Mouse (Mus musculus) CD8-positive naive resting alpha-beta T cell, adult 2 months (primary cell): ENCODE results near the gene Ndufaf7.
A peak's percentile ranks its signal among the peaks of the same experiment; 100 is the strongest.

Source experiments
- DNase-seq, 2 experiments: peaks; one replicate each; pipeline ENCODE4 v3.0.0; 2022; ENCODE audit warnings: low read depth in 2 of 2, low spot score in 2 of 2

The Ndufaf7 gene

DNA sequence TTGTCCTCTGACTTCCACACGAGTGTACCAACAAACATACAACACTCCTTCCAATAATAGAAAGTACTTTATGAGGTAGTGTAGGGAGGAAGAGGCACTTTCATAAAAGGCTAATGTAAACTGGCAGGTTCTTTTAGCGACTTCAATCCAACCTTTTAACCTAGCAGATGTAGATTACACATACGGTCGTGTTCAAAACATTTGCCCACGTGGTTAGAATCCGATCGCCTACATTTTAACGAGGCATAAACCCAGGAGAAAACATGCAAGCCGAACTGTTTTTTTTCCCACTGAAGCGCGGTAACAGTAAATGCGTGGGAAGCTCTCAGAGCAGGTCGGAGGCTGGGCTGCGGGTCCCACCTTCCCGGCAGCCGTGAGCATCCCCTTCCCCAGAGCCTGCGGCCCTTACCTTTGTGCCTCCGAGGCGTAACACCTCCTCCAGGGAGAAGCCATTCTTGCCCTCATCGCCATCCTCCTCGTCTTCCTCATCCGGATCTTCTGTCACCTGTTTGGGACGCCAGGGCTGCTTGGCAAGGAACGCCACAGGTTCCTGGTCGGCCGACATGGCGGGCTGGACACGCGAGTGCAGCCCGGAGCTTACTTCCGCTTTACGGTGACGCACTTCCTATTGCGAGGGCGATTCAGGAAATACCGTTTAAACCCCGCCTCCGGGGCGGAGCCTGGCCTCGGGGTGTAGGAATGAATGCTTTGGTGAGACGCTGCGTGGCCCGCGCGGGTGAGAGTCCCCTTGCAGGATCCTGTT, at the start of gene Ndufaf7, which contains the start of gene Cebpz:
Gene Ndufaf7 (plus strand): TSS at position 671 of the 763 bp plus-strand sequence.
Gene Cebpz (minus strand): TSS at position 601 of the 763 bp plus-strand sequence.
- peak; percentile 94 to 97 for DNase-seq

DNA sequence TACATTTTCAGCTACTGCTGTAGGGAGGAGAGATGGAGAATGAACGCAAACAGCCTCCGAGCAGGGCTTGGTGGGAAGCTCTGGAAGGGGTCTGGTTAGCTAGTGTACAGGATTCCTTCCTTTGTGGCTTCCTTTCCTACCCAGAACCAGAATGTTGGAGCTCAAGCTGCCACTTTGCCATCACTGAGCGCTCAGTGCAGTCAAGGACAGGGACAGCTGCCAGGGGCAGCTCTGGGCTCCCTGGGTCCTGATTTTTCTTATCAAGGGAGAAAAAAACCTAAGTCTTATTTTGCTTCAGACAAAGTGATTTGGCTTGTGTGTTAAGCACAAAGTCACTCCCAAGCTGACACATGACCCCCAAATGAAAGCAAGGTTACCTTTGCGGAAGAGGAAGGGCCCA, 48.4 kb upstream of the Ndufaf7 start:
- DNase-seq: no peak

DNA sequence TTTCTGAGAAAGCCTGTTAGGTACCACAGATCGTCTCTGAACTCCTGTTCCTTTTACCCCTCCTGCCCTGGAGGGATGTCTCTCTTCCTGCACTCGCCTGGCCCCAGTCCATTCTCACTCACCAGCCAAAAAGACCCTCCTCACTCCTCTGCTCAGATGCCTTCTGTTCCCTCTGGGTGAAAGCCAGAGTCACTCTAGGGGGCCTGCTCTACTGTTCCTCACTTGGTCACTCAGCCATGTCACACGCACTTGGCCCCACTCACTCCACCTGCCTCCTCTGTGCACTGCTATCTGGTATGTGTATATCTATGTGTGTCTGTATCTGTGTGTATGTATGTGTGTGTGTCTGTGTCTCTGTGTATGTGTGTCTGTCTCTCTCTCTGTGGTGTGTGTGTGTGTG, 47.8 kb upstream of the Ndufaf7 start:
- no peak for DNase-seq

DNA sequence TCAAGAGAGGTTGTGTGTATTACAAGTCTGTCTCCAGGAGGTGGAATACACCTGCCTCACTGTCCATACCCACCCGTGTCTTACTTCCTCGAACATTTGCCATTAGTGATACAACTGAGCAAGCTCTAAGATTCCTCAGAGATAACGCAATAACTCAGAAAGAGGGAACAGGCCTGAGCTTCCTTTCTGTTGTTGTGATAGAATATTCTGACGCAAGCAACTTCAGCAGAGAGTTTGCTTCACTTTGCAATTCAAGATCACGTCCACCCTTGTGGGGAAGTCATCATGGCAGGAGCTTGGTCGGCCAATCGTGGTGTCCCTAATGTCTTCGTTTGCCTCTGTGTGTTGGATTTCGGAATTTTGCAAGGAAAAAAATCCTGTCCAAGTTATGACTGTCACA, 45.9 kb upstream of the Ndufaf7 start:
- no peak for DNase-seq

DNA sequence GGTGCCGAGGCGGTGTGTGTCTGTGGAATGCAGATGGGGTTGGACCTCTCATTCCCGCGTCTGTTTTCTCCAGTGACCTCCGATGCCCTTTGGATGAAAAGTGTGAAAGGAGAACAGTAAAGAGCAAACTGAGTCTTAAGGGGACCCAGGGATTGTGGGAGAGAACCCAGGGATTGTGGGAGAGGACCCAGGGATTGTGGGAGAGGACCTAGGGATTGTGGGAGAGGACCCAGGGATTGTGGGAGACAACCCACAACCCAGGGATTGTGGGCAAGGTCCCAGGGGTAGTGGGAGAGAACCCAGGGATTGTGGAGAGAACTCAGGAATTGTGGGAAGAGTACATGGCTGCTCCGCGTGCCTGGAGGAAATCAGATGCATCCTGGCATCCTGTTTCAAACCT, 41.9 kb upstream of the Ndufaf7 start:
- DNase-seq: no peak

DNA sequence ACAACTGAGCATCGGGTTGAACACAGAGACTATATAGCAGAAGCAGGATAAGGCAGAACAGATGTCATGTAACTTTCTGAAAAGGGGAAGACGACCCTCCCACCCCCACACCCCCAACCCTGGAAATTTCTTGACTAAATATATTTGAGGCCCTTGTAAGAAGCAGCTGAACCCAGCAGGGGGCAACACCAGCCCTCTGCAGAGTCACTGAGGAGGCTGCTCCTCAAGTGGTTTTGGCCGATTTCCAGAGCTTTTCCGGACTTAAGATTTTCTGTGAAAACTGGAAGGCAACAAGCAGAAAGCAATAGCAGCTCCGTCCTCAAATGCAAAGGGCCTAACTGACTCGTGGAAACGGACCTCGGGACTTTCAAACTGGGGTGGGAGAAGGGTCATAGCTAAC, 41.5 kb upstream of the Ndufaf7 start:
- no peak for DNase-seq

DNA sequence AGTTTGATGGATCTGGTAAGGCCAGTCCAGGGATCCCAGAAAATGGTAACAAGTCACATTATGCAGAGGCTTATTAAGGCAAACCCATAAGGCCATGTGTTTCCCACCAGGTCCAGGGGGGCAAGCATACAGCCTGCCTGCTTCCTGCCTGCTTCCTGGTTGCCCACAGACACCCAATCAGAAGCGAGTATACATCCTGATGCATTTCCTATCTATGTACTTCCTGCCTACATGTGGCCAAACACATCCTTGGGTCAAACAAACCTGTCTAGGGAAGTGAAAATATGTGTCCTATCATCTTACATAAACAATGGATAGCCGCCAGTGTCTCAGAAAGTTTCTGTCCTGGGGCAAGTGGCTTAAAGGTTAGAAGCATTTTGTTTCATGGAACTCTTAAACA, 33.8 kb upstream of the Ndufaf7 start:
- DNase-seq: no peak

DNA sequence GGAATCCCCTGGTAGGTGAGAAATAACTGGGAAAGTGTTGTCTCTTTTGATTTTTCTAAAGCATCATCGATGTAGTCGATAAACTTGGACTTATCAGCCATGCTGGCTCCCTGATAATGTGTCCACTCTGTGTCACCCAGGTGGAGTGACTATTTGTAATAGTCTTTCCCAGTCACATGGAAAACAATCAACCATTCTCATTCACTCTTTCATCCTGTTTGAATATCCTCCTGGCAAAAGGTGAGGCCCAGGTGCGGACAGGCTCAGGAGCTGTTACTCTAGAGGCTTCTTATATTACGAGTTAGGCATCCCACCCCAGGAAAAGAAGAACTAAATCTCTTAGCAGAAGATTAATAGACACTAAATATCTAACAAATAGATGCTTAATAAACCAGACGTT, 30.0 kb upstream of the Ndufaf7 start, which contains the start of gene Sult6b1:
Gene Sult6b1 (minus strand): TSS at position 101 of the 400 bp plus-strand sequence.
- no peak for DNase-seq

DNA sequence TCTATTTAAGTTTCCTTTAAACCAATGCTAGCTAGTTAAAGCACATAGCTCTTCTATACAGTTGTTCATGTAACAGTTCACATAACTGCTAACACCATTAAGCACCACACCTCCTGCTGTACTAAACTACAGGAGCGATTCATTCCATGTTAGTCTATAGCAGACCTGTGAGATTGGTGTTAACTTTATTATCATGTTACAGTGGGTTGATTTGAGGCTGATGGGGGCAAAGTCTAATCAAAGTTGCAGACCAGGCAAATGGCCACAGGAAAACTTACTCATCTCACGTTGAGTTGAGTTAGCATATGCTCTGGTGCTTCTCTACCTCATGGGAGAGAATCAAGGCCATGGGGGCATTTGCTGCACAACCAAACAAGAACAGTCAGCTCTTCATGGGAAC, 27.6 kb upstream of the Ndufaf7 start:
- DNase-seq: no peak

DNA sequence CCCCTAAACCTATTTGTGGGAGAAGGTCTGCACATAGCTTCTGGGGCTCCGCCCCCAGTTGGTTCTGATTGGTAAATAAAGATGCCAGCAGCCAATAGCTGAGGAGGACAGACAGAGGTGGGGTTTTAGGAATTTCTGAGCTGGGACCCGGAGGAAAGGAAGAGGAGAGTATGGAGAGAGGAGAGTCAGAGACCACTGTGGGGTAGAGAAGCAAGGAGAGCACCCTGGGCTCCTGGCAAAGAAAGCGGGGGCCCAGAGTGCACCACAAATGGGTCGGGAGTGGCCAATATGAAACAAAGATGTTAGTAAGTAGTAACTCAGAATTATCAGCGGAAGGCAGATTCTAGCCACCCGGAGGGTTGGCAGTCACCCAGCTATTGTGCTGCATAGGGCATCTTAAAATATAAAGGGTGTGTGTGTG, 24.1 kb upstream of the Ndufaf7 start:
- no peak for DNase-seq

DNA sequence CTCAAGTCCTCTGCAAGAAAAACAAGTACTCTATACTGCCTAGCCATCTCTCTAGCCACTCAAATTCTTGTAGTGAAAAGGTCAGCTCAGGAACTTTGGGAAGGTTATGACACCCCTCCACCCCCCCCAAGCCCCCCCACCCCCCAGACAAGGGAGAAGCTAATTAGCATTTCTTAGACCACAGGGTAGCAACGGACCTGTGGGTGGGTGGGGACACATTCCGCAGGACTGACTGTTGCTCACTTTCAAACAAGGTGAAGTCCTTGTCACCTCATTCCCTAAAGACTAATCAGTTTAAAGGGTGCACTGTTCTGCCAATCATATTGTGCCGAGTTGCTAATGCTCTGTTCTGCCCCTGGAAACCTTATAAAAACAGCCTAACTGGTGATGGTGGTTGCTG, 23.0 kb upstream of the Ndufaf7 start:
- DNase-seq: no peak

DNA sequence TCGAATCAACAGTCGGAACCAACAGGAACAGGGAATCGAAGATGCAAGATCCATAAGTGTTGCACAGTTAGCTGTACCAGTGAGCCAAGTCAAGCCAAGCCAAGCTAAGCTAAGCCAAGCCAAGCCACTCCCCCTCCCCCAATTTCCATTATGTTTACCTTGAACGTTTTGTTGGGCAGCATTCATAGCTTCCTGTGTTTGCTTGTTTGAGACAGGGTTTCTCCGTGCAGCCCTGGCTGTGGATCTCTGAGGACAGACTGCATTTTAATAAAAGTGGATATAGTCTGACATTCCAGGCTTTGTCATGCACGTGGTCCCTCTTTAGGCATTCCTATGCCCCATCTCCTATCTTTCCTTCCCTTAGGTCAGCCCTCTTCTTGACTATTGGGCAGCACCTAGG, 21.2 kb upstream of the Ndufaf7 start:
- DNase-seq: no peak

DNA sequence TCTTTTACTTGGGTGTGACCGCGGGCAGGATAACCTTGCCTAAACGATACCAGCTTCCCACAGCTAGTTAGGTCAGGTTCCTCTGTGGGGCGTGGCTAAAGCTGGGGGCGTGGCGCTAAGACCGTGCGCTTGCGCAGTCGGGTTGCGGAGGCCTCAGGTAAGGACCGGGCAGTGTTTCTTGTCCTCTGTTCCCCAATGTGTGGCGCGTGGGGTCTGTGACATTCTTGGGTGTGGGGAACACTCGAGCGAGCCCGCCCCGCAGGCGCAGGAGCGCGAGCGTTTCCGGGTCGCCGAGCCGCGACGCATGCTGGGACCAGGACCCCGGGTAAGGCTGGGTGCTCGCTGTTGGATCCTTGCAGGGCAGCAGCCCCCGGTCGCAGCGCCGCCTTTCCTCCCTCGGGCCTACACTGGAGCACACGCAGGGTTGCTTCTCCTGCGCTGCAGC, 20.5 kb upstream of the Ndufaf7 start, which contains the start of gene Cebpzos:
Gene Cebpzos (plus strand): TSS at position 132 of the 445 bp plus-strand sequence.
- DNase-seq: peak; percentile 77 to 83

DNA sequence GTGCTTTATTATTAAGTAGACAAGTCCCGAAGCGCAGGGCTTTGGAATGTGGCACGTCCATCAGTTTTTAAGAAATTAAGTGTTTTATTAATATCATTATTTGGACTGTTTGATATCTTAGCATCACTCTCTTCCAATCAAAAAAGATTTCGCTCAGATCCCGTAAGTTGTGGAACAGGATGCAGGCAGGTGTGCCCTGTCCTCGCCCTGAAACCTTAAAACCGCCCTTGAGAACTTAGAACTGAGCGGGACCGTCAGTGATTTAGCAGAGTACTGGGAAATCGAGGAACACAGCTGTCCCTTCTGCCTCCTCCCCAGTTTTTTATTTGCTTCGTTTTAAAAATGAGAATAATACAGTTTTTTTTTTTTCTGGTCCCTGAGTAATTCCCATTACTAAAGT, 20.0 kb upstream of the Ndufaf7 start:
- no peak for DNase-seq

DNA sequence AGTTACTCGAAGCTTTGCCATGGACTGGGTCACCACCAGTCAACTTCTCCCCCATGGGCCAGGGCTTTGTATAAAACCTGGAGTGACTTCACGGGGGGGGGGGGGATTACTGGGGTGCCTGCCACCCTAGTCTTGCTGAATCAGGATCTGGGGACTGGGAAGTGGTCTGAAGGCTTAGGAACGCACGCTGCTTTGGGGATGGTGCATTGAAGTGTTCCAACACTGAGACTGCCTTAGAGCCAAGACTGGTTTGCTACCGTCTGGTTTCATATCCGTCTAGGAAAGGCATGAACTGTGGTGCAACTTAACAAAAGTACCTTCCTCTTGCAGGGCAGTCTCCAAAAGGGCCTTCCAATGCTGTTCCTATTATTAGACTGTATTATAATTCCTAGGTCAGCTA, 19.2 kb upstream of the Ndufaf7 start:
- DNase-seq: no peak

DNA sequence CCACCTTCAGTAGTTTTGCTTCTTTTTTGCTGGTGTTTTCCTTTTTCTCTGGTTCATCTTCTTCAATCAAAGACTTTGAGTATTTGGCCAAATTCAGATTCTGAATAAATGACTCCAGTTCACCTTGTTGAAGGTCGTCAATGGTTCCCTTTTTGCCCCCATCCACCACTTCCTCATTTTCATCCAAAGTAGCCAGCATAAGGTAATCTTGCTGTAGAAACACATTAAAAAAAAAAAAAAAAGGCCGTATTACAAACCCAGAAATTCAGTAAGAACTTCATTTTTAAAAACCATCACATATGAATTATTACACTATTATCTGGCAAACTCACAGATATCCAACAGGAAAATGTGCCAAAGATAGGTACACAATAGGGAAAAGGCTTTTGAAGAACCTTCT, 1.1 kb upstream of the Ndufaf7 start:
- no peak for DNase-seq

DNA sequence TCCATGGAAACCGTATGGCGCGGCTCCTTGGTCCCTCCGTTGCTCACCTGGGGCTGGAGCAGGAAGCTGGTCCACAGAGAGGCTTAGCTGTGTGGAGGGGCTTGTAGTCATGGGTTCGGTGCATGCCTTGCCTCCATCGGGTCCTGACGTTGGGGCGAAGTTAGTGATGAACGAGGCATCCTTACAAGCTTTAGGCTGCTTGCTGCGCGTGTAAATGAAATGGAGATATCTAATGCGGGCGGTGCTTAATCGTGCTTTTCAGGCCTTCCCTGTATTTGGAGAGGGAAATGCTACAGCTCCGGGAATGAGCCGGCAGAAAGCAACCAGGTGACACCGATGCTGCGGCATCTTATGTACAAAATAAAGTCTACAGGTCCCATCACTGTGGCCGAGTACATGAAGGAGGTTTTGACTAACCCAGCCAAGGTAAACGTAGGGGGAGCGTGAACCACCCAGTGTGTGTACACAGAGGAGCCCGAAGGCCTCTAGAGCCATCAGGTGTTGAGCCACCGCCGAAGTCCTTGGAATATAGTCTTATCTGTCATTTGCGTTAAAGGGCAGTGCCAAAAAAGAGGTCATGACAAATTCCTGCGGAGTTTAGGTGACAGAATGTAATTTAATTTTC, 405 bp downstream of the Ndufaf7 start:
- no peak for DNase-seq

DNA sequence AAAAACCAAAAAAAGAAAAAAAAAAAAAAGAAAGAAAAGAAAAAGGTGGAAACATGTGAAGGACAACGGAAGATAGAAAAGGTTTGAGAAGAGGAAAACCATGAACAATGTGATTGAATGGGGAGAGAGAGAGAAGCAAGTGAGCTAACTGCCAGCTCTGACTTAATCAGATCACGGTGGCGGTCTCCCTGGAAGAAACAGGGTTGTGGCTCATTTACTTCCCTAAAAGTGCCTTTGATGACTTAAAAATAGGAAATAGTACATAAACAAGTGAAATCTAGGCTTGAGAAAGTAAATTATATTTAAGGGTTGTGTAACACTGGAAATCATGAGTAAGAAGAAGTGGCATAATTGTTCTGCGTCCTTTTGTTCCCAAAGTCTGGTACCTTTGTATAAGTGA, 2.0 kb downstream of the Ndufaf7 start:
- no peak for DNase-seq

DNA sequence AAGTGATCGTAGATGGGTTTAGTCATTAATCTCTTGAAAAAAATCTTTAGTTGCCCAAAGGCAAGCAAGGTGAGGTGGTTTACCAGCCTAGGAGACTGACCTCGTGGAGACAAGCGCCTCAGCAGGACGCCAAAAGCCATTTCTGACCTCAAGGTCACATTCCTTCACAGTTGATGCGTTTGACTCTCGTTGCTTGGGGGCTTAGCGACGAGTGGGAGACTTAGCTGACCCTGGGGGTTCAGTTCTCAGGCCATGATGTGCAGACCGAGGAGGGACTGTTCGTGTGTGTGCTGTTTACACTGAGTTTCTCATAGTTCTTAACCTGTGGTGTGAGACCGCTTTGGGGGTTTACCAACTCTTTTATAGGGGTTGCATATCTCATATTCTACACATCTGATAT, 5.6 kb downstream of the Ndufaf7 start:
- no peak for DNase-seq

DNA sequence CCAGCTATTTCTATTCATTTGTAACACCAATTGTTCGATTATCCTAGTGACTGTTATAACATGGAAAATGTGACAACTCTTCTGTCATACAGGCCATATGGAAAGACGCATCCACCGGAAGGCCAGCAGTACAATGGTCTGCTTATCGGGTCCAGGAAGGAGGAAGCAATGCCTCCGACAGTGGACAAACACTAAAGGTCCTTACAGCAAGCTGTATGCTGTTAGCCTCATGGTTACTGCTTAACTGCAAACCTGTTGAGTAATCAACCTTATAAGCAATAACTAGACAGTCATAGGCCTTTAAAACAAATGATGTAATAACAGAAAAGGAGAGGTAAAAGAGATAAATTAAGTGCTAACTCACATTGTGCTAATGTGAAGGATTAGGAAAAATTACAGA, 14.3 kb downstream of the Ndufaf7 start:
- no peak for DNase-seq

DNA sequence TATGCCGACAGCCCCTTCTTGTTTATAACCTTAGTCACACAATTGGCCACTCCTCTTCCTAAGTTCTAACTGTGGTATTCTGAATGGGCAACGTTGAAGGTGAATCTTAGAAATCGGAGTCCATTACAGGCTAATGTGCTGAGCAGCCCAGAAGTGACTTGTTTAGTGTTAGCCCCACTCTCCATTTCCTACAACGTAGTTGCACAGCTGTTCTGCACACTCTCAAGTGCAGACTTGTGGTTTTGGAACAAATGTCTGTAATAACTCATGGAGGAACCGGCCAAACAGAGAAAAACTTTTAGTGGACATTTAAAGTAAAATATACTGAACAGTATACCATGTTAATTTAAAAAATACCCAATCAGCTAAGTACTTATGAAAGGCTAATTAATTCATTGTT, 15.1 kb downstream of the Ndufaf7 start:
- DNase-seq: no peak

DNA sequence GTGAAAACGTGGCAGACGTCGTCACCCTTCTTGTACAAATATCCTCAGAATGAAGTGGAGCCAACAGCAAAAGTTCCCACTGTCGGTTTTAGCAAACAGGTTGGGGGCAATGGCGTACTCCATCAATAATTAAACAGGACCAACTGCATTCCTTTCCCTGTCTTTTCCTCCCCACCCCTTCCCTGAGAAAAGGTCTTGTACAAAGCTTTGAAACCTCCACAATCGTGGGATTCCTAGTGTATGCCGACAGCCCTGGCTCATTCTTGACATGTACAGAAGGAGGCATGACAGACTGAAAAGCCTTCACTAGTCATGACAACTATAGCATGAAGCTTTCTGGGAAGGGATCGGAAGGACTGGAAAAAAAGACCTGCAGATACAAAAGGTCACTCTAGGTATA, 16.3 kb downstream of the Ndufaf7 start:
- DNase-seq: no peak

DNA sequence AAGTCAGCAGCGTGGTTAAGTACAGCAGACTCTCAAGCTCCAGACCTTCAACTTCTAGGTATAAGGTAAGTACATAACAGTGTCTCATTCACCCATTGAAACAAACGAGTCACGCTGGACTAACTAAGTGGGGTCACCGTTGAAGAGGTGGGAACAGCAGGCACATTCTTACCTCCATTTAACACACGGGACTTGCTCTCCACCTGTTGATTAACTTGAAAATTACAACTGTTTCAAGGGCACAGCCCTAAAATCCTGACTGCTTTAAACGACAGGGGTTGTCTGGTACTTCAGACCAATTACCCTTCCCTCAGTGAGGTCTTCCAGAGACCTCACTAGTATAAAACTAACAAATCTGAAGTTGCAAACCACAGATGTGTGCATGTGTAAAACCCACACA, 22.5 kb downstream of the Ndufaf7 start:
- DNase-seq: no peak
